Mouse (Mus musculus): Measurements from ENCODE around the gene Ccnd2.

- TF ChIP-seq GATA1 (IDR thresholded peaks at IDR 0.05; ENCODE audit: borderline replicate concordance, low read length) (no peak), FLI1 (IDR thresholded peaks at IDR 0.05; ENCODE audit: low read length) (no peak)
These were observed 13.7 kb upstream of the Ccnd2 start for GRCm38 (mm10) chr6:127165663-127166062.
